Mouse (Mus musculus) retina, postnatal 7 days (tissue): ENCODE results near the gene Gpr37l1.

Source experiments
- DNase-seq: peaks from one replicate; pipeline ENCODE4 v3.0.0-alpha.2; 2012; ENCODE audit warnings: low read depth, low spot score

Gpr37l1 gene

DNA sequence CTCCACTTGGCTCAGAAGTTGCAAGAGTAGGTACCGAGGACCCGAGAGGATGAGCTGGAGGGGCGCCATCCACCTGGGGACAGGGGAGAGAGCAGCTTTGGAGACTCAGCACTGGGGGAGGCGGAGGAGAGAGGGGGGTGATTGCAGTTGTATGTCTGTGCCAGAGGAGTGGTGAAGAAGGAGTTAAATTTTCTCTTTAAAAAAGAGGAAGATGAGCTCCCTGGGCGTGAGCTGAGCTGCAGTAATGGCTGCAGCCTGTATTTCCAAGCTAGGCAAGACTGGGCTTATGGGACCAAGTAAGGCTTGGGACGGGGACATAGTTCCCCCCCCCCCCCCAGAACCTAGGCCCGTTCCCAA lies 19.8 kb downstream of the Gpr37l1 start:
- no peak for DNase-seq

DNA sequence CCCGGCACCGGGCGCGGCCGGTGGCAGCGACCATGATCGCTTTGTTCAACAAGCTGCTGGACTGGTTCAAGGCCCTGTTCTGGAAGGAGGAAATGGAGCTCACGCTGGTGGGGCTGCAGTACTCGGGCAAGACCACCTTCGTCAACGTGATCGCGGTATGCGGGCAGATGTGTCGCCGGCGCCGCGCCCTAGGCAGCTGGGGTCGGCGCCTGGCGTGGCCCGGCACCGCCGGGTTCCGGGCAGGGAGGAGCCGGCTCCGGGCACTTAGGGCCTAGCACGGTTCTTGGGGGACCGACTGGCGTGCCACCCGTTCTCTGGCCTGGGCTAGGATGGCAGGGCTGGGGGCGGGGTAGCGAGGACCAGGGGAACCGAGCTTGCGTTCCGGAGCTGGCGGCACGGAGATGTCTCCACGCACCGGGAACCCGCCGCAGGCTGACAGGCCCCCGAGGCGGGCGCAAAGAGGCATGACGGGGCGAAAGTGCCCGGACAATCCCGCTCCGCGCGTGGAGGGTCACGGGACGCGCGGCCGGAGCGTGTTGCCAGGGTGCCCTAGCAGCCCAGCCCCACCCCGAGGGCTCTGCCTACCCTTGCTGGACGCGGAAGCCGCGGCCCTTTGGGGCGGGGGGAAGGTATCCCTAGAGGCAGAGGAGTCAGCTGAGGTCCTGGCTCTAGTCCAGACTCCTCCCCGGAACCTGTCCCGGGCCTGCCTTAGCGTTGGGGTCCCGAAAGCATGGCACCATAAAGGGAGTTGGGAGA lies 20.4 kb downstream of the Gpr37l1 start:
- DNase-seq = peak; percentile 34

DNA sequence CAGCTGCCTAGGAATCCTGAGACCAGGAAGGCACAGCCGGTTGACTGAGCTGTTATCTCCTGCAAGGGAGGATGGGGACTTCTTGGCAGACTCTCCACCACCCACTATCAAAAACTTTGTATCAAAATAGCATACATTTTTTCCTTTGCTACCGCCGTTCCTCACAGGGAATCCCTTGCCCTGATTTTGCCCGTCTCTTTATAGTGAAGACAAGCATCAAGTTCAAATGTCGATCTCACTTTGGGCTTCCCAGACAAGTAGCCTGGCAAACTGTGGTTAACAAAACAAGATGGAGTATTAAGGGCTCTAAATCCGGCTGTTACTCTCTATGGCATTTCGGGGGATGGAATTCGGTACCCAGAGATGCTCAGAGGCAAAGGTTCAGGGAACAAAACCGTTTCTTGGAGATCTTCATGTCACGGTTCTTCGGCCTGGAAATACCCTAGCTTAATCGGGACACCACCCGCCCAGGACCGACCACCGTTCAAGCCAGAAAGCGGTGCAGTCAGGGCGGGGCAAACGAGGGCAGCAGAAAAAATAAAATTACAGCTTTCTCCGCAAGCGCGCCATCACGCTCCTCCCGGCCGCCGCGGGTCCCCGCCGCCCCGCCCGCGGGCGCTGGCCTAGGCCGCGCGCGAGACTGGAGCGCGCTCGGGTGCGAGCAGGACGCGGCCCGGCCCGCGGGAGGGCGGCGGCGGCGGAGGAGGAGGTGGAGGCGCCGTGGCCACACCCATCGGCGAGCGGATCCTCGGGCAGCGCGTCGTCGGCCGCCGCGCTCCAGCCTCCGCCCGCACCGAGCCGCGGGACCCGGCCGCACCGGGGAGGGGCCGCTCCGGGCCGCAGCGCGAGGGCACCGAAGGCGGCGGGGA lies 21.2 kb downstream of the Gpr37l1 start, which contains the start of gene Arl8a:
Gene Arl8a, plus strand, starts transcription at position 748 of the 869 bp plus-strand sequence.
- peak; percentile 71 for DNase-seq

DNA sequence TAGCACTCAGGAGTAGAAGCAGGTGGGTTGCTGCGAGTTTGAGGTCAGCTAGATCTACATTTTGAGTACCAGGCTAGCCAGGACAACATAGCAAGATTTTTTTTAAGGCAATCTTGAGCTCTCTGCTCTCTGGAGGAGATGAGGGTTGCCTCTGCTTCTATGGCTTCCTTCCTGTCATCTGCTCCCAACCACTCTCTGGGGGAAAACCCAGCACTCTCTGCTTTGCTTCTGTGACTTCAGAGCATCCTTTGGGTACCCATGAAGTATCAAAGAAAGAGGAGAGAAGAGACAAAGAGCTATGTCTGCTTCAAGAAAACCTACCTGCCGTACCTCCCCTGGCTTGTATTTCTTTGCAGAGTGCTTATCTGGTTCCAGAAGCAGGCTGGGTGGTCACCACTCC lies 23.5 kb downstream of the Gpr37l1 start:
- DNase-seq = no peak

DNA sequence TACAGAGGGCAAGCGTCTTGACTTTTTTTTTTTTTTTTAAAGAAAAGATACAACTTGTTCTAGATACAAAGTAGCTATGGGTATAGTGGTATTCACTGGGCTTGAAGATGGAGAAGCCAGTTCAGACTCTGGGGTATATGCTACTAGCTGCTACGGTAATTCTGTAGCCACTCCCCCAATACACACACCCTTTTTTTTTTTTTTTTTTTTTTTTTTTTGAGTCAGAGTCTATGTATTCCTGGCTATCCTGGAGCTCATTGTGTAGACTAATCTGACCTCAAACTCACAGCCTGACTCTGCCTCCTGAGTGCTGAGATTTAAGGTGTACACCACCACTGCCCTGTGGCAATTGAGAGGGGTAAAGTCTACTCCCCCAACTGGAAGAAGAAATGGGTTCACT lies 25.0 kb downstream of the Gpr37l1 start:
- no peak for DNase-seq

DNA sequence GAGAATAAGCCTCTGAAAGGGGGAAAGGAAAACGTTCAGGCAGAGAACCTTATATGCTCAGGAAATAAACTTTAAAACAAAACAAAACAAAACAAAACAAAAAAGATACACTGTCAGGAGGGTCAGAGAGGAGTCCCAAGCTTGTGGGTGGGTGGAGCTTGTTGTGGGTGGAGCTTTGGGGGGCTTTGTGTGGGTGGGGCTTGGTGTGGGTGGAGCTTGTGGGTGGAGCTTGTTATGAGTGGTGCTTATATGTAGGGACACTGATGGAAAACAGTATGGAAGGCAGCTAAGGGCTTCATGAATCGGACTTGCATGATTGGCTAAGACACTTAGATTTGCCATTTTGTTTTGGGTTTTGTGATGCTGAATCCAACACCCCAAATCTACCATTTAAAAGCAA lies 27.6 kb downstream of the Gpr37l1 start:
- no peak for DNase-seq

DNA sequence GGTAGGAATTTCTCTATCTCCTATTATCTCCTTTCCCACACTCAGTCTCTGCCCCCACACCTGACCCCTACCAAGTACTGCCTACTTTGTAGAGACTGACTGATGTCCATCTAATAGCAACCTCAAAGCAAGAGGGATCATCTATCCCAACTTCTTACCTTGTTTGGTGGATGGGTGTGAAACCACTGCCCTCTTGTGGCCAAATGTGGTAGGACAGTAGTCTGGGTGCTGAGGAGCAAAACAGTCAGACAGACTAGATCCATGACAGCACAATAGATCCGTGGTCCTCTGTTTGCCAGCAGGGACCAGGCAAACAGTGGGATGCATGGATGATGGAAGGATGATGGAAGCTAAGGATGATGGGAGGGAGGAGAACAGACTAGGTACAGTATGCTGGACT lies 31.0 kb downstream of the Gpr37l1 start:
- DNase-seq = peak; percentile 80

DNA sequence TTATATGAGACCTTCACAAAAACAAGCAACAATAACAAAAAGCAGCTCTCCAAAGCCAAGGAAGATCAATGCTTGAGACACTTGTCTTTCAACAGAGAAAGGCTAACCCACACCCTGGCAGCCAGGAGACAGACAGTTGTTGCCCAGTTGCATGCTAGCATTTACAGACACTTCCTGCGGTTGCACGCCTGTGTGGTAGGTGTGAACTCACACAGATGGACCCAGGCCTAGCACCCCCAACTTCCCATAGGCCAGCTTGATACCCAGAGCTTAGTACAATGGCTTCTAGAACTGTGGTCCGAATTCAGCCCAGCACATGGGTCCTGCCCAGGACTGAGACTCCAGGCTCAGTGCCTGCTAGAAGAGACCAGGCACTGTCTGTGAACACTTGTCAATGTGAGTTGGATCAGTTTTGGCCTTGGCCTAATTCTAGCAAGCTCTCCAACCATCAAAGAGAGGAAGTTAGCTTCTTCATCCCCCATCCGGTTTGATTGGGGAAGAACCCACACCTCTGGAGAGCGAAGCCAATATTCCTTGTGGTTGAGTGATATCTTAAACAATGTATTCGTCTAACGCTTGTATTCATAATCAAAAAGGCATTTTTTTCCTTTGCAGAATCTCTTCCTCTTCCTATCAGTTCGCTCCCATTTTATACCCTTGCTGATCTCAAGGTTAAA lies 32.2 kb downstream of the Gpr37l1 start:
- DNase-seq = no peak

DNA sequence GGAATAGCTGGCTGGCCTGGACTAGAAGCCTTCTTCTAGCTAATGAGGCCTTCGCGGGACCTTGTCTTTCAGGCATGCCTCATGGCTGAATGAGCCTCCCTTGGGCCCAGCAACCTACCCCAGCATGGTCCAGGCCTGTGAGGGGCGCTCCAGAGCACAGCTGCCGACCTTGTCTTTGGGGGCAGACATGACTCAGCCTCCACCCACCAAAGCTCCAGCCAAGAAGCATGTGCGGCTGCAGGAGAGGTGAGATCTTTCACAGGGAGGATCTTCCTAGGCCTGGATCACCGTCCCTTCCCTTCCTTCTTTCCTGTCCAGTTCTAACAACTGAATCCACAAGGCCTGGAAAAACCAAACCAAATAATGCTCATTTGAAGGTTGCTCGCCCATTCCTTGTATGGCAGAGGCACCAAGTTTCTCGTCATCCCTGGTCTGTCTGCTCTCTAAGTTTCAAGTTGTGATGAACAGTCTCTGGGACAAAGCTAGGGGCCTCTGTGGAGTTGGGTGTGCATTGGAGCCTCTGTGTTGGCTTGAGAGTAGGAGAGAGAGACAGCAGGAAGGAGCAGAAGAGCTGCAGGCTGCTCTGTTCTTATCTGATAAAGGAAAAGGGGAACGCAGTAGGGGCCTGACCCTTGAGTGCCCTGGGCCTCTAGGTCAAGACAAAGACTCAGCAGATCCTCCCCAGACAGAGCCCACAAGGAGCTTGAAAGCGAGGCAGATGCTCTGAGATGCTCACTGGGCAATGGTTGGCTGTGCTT lies 33.6 kb downstream of the Gpr37l1 start:
- no peak for DNase-seq

DNA sequence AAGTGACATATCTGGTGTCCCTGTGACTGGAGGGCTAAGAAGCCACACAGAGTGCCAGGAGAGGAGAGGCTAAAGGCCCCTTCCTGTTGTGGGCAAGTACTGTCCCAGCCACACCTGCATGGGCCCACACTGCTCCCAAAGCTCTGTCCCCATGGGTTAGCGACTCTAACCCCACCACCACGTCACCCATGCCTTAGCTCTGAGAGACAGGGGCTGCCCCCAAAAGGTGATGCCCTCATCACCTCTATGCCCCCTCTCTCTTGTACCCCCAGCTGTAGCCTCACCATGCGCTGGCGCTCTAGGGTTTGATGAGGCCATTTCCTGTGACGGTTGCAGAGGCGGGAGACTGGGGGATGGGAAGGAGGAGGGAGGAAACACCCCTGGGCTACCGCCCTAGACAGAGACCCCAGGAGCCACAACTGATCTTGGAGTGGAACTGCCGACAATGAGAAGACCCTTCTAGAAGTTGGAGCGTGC lies 34.5 kb downstream of the Gpr37l1 start:
- no peak for DNase-seq

DNA sequence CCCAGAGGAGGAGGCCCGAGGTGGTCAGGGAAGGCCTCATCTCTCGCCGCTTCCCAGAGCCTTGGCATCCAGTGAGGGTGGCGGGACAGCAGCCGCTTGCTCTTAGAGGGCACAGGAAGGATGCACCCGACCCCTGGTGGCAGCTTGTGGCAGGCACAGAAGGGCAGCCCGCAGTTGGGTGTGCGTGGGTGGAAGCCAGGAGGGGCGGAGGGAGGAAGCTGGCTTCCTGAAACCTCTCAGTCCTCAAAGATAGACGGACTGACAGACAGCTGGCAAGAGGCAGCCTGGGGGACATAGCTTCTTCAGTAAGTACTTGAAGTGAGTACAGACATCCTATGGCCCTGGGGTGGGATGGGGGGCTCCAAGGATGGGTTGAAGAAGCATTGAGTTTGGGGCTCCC lies 35.0 kb downstream of the Gpr37l1 start, which contains the start of gene Ptpn7:
Gene Ptpn7, plus strand, starts transcription at position 228 of the 400 bp plus-strand sequence.
- peak; percentile 42 for DNase-seq

DNA sequence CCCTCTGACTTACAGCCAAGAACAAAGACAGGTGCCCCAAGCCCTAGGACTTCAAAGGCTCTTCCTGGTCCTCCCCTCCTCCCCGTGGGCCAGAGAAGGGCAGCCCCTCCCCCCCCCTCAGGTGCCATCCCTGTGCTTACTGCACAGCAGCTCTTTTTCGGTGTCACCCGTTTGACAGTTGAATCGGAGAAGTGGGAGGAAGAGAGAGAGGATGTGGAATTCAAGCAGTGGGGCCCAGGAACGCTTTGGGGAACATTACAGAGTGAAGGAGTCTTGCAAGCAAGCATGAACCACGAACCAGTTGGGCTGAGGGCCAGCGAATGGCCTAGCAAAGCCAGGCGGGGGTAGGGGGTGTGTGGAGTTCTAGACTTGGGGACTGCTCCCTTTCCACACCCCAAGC lies 35.9 kb downstream of the Gpr37l1 start:
- no peak for DNase-seq

DNA sequence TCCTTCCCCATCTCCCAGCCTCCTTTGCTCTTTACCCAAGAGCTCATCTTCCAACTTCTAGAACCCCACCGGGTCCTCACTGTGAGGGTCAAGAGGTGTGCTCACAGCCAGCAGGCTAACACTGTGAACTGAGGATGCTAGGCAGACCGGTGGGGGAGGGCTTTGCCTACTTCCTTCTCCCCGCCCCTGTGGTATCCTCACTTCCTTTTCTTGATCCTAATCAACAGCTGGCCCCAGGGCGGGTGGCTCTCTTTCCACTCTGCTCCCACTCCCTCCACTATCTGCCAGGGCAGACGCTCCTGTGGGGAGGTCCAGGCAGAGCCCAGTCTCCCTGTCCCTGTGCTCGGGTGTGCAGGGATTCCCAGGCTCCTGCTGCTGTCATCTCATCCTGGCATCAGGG lies 36.4 kb downstream of the Gpr37l1 start:
- no peak for DNase-seq

DNA sequence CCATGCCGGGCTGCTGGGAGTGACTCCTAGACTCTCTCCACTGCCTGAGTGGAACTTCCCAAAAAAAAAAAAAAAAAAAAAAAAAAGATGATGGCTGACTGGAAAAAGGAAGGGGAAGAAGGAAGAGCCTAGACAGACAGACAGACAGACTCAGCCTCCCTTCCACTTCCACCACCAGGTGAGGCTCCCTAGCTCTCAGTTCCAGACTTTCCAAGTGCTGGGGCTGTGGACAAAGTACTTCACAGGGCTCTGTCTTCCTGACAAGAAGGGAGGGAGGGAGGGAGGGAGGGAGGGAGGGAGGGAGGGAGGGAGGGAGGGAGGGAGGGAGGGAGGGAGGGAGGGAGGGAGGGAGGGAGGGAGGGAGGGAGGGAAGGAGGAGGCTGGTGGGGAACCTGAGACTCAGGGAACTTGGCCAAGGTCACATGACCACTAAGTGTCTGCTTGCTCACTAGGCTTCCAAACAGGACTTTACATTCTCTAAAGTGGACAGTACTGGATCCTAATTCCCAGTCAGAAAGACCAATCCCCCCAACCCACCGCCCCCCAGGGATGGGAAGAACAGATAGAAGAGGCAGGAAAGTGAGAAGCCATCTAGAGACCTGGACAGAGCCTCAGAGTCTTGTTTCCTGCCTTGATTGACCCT lies 37.0 kb downstream of the Gpr37l1 start:
- no peak for DNase-seq

DNA sequence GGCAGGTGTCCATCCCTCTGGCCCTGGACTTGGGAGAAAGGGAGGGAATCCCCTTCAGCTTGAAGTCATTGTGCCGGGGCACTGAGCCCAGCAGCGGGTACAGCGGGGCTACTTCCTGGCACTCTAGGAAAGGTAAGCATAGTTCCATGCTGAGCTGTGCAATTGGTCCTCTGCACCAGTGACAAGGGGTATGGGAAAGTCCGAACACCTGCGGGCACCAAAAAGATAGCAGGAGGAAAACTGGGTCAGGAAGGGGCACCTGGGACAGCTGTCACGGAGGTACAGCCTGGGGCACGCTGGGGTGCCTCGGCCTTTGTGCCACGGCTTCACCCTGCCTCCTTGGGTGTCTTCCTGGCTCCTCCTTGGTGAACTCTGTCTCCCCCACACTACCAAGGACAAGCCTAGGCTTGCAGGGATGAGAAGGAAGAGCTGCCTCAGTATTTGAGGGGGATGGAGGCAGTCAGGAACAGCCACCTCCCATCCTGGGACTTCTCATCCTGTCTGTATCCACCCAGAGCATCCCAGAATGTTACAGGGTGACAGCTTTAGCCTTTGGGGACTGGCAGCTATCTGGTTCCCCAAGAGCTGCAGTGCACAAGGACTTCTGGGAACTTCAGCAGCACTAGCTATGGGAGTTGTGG lies 37.8 kb downstream of the Gpr37l1 start:
- DNase-seq = no peak

DNA sequence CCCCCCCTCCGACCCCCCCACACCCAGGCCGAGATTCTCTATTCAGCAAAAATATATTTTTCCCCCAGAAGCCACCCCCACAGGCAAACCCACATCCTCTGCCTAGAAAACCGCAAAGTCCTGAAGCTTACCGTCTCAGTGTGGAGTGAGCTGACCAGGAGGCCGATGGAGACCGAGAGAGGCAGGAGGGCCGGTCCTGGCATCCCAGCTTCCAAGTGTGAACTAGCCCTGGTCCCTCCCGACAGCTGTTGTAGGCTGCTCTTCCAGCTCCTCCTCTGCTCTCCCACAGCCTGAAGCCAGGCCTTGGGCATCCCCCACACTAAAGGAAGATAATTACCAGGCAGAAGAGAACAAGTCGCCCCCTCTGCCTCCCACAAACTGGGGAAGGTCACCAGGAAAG lies 38.5 kb downstream of the Gpr37l1 start:
- no peak for DNase-seq

DNA sequence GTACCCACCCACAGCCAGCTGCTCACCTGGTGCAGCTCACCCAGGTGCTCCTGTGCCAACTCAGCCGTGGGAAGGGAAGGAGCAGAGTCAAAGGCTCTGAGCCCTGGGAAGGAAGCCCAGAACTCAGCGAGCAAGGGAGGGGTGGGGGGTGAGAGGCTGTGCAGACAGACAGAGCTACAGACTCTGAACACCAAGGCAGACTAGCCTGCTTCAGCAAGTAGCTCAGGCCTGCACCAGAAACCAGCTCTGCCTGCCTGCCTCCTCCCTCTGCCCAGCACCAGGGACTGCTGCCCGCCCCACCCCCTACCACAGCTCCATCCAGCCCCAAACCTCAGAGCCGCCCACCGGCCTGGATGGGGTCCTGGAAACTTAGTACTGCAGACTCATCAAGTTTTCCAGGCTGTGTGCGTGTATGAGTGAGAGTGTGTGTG lies 39.5 kb downstream of the Gpr37l1 start:
- DNase-seq = no peak

DNA sequence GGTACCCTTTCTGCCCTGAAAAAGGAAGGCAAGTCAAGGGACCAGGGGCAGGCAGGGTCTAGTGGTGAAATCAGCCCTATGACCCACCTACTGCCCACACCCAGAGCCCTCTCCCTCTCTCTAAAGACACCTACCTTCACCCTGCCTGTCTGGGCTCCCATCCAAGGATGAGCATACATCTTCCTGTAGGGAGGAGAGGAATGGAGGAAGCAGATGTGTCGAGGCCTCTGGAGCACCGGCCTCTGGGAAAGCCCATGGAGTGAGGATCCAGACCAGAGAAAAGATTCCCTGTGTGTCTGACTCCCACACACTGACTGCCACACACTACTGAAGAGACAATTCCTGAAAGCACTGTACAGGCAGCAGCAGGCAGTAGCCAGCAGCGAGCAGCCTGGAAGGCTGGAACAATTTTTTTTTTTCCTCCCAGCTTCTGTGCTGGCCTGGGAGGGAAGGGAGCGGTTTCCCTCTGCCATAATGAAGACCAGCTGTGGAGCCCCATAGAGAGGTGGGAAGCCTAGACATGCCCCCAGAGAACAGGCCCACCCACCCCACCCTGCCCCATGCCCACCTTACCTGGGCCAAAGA lies 40.9 kb downstream of the Gpr37l1 start:
- no peak for DNase-seq

DNA sequence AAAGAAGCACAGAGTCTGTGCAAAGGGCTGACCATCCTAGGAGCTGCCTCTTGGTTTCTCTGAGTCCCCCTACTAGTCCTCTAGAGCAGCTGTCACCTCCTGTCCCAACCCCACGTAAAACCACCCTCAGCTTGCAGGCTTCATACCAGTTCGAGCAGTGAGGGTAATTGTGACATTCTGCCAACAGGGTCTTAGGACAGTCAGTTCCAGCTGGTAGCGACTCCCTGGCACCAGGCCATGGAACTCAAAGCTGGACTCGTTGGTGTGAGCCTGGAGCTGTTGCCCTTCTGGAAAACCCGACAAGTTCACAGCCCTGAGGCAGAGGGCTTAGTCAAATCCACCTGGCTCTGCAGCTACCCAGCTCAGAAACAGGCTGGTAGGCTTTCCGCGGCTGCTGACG lies 41.5 kb downstream of the Gpr37l1 start:
- DNase-seq = peak; percentile 24
